Mouse (Mus musculus): ENCODE results near the gene Insr. TPM values are rescaled to one million over a fixed set of nuclear protein-coding genes. Genes with fewer than 3 reads are reported as not detected.

Gene Insr
- total RNA-seq, 2 experiments from 2014 or later = 46.9 to 50.3 TPM

DNA sequence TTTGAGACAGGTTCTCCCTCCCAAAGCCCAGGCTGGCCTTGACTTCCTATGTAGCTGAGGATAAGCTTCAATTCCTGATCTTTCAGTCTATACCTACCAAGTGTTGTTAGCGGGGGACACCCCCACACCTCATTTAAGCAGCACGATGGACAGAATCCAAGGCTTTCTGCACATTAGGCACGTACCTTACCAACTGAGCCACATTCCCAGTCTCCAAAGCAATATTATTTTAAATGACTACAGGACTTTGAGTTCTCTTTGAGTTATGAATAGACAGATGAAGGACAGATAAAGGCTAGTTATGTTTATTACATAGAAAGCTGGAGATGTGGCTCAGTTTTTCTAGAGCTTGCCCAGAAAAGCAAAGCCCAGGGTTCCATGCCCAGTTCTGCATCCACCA, 5.6 kb downstream of the Insr start:
- no peak for DNase-seq

DNA sequence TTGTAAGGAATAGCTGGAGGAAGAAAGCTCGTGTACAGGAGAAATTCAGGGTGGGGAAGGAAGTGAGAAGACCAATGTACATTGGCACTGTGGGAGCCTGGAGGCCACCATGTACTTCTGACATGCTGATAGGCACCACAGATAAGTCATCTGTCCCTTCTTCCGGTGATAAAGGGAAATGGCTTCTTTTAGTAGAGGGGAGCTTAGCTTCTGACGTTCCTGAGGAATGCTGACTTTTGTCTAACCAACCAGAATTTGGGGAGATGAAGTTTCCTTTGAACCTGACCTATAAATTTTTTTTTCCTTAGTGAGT, 12.0 kb downstream of the Insr start:
- DNase-seq = no peak

DNA sequence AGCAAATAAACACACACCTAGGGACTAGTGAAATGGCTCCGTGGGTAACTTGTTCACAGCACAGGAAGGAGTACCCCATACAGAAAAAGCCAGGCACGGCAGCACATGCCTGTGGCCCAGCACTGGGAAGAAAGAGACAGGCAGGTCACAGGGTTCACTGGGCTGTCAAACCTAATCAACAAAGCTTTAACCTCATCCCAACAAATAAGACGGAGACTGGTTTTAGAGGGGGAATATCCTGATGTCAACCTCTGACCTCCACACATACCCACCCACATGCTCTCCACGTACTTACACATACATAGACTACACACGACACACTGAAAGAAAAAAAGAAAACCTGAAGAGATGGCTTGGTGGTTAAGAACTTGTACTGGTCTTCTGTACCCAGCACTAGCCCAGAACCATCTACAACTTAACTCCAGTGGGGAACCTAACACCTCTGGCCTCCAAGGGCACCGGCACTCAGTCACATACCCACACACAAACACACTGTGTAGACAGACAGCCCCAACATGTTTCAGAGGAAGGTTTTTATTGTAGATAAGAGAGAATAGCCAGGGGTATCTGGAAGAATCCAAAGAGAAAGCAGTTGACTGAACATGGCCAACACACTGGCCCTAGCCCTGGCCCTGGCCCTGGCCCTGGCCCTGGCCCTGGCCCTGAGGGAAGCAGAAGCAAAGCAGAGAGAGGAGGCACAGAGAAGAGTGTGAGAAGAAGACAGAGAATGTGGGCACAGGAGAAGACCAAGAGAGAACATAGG, 12.6 kb downstream of the Insr start:
- DNase-seq = no peak

DNA sequence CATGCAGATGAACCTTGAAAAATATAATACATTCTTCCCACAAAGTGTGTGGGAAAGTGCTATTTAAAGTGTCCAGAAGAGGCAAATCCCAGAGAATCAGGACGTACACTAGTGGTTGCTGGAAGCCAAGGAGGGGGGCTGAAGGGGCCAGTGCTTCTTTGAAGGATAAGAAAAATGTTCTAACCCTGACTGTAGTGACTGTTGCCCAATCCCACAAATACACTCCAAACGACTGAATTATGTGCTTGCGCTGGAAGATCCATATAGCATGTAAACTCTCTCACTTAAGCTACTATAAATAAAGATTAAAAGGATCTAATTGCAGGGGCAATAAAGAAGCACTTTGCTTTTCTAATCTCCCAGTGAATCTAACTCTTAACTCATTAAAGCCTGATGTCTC, 14.2 kb downstream of the Insr start:
- no peak for DNase-seq

DNA sequence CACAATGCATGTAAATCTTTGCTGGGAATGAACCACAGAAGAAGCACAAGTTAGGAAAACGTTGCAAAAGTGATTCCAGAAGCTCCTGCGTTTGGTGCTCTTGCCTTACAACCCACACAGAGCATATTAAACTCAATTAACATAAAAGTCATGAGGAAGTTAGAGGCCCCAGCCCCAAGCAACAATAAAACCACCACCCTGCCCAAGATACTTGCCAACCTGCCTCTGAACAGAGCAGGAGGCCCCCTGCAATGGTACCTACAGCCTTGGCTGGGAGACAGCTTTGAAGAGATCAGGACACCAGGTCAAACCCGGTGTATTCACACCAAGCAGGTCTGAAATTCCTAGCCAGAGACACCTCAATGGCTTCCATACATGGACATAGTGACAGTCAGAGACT, 16.6 kb downstream of the Insr start:
- DNase-seq = no peak

DNA sequence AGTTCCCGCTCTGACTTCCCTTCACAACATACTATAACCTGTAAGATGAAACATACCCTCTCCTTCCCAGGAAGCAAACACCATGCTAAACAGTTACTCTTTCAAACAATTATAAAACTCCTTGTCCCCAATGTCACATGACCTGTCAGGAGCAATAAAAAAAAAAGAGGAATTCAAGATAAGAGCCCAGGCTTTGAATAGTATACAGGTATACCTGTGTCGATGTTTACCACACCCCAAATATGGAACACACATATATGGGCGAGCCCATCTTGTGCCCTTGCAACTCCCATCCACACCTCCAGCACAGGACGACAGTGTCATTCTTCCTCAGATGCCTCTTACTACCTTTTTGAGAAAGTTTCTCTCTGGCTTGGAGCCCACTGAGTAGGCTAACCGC, 18.3 kb downstream of the Insr start:
- DNase-seq = no peak

DNA sequence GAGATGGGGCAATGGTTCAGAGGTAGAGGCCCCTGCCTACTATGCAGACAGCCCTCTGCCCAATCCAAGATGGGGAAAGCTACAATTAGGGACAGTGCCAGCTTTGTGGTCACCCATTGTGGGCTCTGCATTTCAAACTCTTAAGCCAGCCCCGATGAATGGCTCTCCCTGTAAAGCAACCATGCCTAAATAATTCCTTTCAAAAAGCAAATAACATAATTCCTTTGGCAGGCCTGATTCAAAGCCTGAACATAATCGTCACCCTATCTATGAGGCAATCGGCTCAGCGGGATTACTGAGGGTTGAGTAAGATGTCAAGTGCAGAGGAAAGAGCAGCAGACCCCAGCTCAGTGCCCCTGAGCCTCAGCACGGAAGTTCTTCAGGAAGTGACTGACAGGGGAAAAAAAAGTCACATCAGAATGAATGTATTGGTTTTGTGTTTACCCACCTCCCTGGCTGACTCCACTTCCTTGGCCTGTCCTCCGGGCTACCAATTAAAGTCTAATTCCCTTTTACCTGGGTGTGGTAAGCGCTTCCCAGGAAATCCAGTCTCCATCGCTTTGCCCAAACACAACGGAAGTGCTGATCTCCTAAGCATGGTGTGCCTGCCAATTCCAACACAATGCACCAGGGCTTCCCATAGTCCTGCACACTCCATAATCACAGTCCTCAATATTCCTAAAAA, 19.1 kb downstream of the Insr start:
- no peak for DNase-seq

DNA sequence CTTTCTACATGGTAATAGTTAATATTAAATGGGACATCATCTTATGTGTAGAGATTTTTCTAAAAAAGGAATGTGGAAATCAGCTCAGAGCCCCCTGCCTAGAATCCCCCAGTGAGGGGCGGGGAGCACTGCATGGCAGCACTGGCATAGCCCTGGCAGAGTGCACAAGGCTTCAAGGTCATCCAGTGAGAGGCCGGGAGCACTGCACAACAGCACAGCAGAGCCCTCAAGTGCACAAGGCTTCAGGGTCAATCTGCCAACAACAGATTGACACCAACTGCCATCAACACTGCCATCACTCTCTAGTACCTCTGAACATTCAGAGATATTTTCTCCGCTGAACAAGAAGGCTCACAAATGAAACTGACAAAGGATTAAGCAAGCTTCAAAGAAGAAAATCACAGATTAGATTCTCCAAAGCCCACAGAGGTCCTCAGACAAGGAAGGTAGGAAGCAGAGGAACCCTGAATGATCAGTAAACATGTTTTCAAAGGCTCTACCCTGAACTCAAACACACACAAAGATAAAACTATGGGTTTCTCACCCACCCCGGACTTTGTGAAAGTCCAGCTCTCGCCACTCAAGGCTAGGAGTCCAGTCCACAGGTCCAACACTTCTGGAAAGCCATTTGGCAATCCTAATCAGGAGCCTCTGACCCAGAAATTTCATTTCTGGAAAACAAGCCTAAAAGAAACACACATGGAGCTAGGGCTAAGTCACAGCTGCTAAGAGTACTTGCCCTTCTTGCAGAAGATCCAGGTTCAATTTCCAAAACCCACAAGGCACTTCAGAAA, 23.1 kb downstream of the Insr start:
- no peak for DNase-seq

DNA sequence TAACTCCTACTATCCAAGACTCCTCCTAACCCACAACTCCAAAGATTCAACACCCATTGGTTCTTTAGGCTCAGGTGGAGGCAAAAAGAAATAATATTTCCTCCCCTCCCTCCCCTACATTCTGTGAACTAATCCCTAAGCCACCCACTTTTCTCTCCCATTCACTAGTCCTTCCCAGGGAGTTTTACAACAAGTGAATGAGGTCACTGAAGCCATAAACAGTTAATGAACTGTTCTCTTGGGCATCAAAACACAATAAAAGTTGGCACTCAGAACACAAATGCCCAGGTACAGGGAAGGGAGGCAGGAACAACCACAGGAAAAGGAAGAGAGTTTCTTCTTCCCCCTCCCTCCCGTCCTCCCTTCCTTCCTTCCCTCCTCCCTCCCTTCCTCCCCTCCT, 24.1 kb downstream of the Insr start:
- no peak for DNase-seq

DNA sequence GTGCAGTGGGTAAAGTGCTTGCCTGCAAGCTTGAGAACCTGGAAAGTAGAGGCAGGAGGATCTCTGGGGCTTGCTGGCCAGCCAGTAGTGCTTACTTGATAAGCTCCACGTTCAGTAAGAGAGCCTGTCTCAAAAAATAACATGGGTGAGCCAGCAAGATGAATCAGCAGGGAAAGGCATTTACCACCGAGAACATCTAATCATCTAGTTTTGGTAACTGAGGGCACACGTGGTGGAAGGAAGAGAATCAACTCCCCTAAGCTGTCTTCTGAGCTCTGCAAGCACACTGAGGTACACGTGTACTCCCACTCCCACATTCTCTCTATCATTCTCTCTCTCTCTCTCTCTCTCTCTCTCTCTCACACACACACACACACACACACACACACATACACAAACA, 26.2 kb downstream of the Insr start:
- no peak for DNase-seq

DNA sequence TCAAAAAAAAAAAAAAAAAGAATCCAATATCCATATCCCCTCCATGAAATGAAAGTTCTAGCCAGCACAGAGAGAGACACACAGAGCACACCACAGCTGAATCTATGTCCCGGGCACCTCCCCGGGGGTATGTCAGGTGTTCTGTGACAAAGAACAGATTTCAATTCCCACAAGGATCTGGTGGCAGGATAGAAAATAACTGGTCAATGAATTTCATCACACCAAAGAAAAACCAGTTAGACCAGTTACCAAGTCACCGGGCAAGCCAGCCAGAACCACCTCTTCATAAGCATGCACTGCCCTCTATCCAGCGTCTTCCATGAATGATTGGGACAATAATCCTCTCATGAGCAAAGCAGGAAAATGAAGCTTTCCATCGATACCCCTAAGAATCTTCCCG, 26.8 kb downstream of the Insr start:
- DNase-seq = no peak

DNA sequence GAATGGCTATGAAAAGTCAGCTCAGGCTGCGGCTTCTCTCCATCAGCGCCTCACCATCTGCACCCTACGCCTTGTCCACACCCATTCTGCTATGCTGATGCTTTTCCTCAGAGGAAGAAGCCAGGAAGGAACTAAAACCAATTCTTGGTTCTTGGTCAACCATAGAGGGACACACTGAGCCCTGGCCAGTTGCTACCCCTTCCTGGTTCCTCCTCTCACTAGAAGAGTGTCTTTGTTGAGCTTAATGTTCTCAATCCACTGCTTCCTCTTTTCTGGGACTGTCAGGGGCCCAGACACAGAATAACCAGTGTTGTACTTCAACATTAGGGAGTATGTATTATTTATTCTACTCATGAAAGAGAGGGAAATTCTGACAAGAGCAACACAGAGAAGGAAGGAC, 28.3 kb downstream of the Insr start:
- no peak for DNase-seq

DNA sequence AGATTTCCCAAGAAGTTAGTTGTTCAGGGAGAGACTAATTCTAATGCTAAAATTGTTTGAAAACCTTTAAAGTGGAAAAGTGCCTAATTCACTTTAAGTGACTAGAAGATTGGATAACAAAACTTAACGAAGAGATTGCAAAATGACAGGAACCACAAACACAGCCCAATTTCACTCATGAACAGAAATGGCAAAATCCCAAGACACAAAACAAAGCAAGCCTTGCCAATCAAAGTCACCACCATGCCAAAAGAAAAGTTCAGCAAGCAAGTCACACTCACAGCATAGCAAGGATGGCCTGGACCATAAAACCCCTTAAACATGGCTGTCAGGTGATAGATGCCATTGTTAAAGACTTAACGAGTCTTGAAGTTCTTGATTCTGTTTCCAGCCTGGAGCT, 29.5 kb downstream of the Insr start:
- DNase-seq = no peak

DNA sequence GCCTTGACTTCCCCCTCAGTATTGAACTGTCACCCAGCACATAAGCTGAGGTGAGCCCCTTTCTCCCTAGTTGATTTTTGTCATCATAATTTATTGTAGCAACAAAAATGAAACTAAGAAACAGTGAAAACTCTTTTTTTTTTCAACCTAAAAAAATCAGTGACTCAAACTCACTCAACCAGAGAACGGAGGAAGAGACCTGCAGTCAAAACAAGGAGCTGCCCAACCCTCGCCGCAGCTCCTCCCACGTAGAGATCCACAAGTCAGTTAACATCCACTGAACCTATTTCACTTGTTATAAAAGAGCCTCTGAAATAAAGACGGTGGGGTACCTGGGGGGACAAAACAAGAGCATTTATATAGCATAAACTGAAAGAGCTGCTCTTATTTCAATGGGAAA, 30.7 kb downstream of the Insr start:
- no peak for DNase-seq

DNA sequence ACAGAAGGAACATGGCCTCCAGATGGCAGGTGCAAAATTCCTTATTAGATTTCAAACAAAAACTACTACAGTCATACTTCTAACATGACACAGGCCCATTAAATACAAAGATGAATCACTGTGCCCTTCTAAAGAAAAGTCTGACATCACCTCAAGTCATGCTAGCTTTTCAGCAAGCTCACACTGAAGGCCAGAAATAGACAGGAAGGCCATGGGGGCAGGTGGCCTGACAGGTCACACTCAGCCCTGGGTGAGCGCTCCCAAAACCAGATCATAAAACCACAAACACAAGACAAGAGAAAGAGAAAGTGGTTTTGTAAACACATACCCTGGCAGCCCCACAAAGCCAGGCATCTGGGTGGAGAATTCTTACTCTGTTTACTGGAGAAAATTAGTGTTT, 32.3 kb downstream of the Insr start:
- no peak for DNase-seq

DNA sequence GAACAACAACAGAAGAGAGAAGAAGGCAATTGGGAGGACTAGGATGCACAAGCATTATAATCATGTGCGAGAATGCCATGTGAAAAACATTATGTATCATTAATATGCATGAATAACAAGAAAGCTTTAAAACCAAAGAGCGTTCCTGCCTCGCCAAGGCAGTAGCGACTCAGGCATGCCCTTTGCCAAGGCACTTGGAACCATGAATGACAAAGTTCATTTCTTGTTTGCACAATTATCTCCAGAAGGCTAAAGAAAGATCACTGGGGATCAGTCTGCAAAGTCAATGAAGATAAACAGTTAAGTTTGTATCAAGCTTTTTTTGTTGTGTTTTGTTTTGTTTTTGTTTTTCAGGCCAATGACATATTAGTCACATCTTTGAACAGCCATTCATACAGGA, 36.2 kb downstream of the Insr start:
- DNase-seq = no peak

DNA sequence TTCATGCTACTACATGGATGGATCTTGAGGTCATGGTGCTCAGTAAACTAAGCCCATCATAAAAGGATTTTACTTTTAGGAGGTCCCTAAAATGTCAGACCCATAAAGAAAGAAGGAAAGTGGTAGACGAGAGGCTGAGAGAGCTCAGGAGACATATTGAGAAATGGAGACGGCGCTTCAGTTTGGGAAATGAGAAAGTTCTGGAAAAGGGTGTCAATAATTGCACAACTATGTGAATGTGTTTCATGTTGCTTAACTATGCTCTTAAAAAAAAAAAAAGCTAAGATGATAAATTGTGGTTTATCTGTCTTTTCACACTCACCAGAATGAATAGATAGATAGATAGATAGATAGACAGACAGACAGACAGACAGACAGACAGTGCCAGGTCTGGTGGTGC, 38.7 kb downstream of the Insr start:
- no peak for DNase-seq

DNA sequence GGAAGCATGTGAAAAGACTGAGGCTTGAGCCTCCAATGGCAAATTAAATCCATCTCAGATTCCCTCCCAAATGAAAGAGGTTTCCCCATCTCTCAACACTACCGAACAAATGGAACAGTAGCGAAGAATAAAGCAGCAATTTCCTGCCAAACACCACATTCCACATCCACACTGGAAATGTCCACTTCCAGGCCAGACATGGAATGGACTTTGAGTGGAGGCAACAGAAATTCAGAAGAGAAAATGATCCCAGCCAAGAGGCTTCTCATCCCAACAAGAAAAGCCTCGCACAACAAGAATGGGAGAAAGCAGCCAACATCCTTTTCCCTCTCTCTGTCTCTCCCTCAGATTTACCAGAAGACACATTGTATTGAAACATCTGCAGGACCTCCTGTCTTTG, 39.8 kb downstream of the Insr start:
- no peak for DNase-seq

DNA sequence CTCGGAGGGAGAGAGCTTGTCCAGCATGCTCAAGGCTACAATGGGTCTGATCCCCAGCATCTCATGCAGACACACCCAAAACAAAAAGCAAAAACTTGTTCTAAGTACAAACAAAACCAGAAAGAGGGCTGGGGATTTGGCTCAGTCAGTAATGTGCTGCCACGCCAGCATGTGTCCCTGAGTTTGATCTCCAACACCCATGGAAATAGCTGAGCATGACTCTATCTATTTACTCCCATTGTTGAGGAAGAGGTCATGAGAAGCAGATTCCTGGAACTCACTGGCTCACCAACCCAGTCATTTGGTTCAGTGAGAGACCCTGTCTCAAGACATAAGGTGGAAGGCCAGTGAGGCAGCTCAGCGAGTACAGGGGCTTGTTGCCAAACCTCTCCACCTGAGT, 40.6 kb downstream of the Insr start:
- no peak for DNase-seq

DNA sequence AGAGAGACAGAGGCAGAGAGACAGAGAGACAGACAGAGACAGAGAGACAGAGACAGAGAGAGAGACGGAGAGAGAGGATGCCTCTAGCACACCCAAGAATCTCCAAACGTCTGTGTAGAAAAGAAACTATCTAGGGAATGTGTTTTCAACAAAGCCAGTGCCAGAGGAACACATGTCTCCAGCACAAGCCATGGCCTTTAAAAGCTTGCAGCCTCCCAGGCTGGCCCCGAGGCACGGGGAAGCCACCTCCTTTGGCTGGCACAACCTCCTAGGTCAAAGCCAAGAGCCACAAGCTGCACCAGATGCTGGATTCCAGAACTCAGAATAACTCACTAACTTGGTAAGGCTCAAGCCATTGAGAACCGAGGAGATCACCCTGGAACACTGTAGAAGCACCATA, 42.1 kb downstream of the Insr start:
- DNase-seq = no peak

DNA sequence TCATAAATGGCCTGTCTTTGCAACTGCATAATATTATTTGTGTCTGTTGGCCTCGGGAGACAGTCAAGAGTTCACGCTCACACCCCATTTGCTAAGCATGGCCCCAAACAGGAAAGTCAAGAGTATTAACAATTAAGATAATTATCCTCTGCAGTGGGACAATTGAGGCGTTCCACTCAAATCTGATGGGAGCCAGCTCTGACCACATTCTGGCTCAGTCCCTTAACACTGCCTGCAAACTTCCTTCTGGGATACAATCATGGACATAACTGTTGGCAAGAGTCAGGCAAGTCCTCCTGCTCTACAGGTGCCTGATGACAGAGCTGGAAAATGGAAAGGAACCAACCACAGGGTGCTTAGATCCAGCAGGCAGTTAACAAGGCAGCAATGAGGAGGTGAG, 43.1 kb downstream of the Insr start:
- no peak for DNase-seq

DNA sequence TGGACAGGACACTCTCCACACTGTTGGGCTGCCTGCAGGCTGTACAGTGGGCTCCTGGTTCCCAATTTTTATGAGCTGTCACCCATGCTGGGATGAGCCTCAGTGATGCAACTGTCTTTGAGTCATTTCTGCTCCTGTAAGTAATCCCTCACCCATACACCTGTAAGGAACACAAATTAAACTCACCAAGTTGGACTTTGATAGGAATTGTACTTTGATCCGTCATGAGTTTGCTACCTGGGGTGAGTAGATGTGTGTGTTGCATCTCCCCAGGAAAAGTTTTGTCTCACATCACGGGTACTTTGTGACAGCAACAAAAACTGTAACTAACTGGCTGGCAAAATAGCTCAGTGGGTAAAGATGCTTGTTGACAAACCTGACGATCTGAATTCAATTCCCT, 44.8 kb downstream of the Insr start:
- no peak for DNase-seq

DNA sequence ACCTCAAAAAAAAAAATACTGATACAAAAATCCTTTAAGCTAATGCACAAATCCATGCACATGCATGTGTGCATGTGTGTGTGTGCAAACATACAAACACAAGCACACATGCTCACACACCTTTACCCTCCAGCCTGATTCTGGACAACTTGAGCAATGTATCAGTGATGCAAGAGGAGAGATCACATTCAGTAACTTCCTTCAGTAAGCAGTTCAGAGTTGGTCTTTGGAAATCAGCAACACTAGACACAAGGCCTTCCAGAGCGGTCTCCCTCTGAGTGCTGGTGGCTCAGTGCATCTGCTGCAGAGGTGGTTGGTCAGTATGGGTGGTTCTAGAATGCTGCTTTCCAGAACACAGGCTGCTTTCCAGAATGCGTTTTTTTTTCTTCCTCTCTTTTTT, 46.8 kb downstream of the Insr start:
- no peak for DNase-seq

Measured in layer of hippocampus, postnatal 36 days (tissue).